Mouse (Mus musculus) gastrocnemius, adult 2 months (tissue): ENCODE results near the gene Spata31d1d. TPM values are rescaled to one million over a fixed set of nuclear protein-coding genes. Genes with fewer than 3 reads are reported as not detected.
"Not testable (repeated sequence)": the region's sequence is repeated elsewhere in the genome, so short reads cannot be mapped to it uniquely, and the experiment has no call there.

Source experiments
- DNase-seq: peaks from one replicate; pipeline ENCODE4 v3.0.0; 2022
- H3K27ac ChIP-seq: fragments of 200-600 bp; 2 replicates; pipeline ENCODE4 v1.8.1; 2022; ENCODE audit warnings: mild to moderate bottlenecking
- H3K4me3 ChIP-seq: fragments of 200-600 bp; 2 replicates; pipeline ENCODE4 v1.8.1; 2022; ENCODE audit warnings: mild to moderate bottlenecking, moderate library complexity
- CTCF ChIP-seq: fragments of 200-600 bp; IDR thresholded peaks from 2 replicates; pipeline ENCODE4 v1.8.1; 2022; ENCODE audit warnings: antibody characterized with exemption, mild to moderate bottlenecking, moderate library complexity
- intact Hi-C: fragments of 180-260 bp; cut with DNase I; formaldehyde crosslinking; loops from one replicate; pipeline ENCODE4 v1.15.1; 2025
- total RNA-seq, 2 experiments: library from RNA; stranded (reverse); gene quantifications; 2 replicates each; pipeline ENCODE4 v1.2.3; 2021

Gene Spata31d1d
- total RNA-seq, 2 experiments from 2014 or later, result not detected

GRCm38 (mm10) chr13:59719475-59719874 lies 12.1 kb downstream of the Spata31d1d start:
- H3K27ac ChIP-seq, result peak overlapping the region; percentile 38
- intact Hi-C loops, result no loop called here
- no peak overlapping the region for H3K4me3 ChIP-seq
- no peak for DNase-seq
- TF ChIP-seq CTCF, result no peak

- DNase-seq, intact Hi-C loops: not testable (repeated sequence)
- H3K27ac ChIP-seq, result peak overlapping the region; percentile 38
- 0 out of 2 replicates have a peak overlapping the region, but pooled peaks have one; percentile 32 for H3K4me3 ChIP-seq
These were observed 12.6 kb downstream of the Spata31d1d start for GRCm38 (mm10) chr13:59718857-59719440.

- intact Hi-C loops, result no loop called here
- no peak for DNase-seq
- no peak for TF ChIP-seq CTCF
- no peak overlapping the region for H3K4me3 ChIP-seq
- no peak overlapping the region for H3K27ac ChIP-seq
These were observed 17.8 kb downstream of the Spata31d1d start for GRCm38 (mm10) chr13:59713710-59714109.

- H3K4me3 ChIP-seq, H3K27ac ChIP-seq, intact Hi-C loops, DNase-seq: not testable (repeated sequence)
These were observed 19.6 kb downstream of the Spata31d1d start, which contains the start of gene Spata31d1b for GRCm38 (mm10) chr13:59711984-59712383. Spata31d1b (plus strand) TSS chr13:59712284.

- DNase-seq, result no peak
- TF ChIP-seq CTCF, result no peak
- intact Hi-C loops, result no loop called here
- H3K4me3 ChIP-seq, result no peak within 1 kb of the TSS
- H3K27ac ChIP-seq, result no peak within 1 kb of the TSS
These were observed 21.3 kb downstream of the Spata31d1d start, which contains the start of gene Spata31d1a for GRCm38 (mm10) chr13:59710230-59710629. Spata31d1a (minus strand) TSS chr13:59710330.

GRCm38 (mm10) chr13:59704562-59704961 lies 27.0 kb downstream of the Spata31d1d start:
- peak; percentile 22; the same call in 1 of the 2 replicates for TF ChIP-seq CTCF
- intact Hi-C loops, result no loop called here
- H3K27ac ChIP-seq, result no peak overlapping the region
- H3K4me3 ChIP-seq, result no peak overlapping the region
- DNase-seq, result no peak

GRCm38 (mm10) chr13:59703514-59703913 lies 28.0 kb downstream of the Spata31d1d start:
- no peak overlapping the region for H3K27ac ChIP-seq
- no peak overlapping the region for H3K4me3 ChIP-seq
- DNase-seq, result no peak
- intact Hi-C loops, result no loop called here
- TF ChIP-seq CTCF, result no peak

- H3K27ac ChIP-seq, intact Hi-C loops, DNase-seq, H3K4me3 ChIP-seq: not testable (repeated sequence)
These were observed 31.4 kb downstream of the Spata31d1d start for GRCm38 (mm10) chr13:59700137-59700536.

GRCm38 (mm10) chr13:59699131-59699530 lies 32.4 kb downstream of the Spata31d1d start:
- intact Hi-C loops, result no loop called here
- no peak overlapping the region for H3K27ac ChIP-seq
- no peak overlapping the region for H3K4me3 ChIP-seq
- no peak for TF ChIP-seq CTCF
- no peak for DNase-seq

GRCm38 (mm10) chr13:59695781-59696180 lies 35.8 kb downstream of the Spata31d1d start:
- TF ChIP-seq CTCF, result no peak
- Histone ChIP-seq H3K27ac (no peak overlapping the region), H3K4me3 (no peak overlapping the region)
- DNase-seq, result no peak
- intact Hi-C loops, result no loop called here

- Histone ChIP-seq H3K4me3 (no peak within 1 kb of the TSS), H3K27ac (no peak within 1 kb of the TSS)
- no peak for DNase-seq
- intact Hi-C loops, result no loop called here
- no peak for TF ChIP-seq CTCF
These were observed 37.5 kb downstream of the Spata31d1d start, which contains the start of gene 4921517D22Rik for GRCm38 (mm10) chr13:59694008-59694407. 4921517D22Rik (minus strand) TSS chr13:59694108.

- no peak for TF ChIP-seq CTCF
- Histone ChIP-seq H3K4me3 (no peak overlapping the region), H3K27ac (no peak overlapping the region)
- intact Hi-C loops, result no loop called here
- DNase-seq, result no peak
These were observed 40.1 kb downstream of the Spata31d1d start for GRCm38 (mm10) chr13:59691478-59691877.

- no peak for DNase-seq
- intact Hi-C loops, result no loop called here
These were observed 41.0 kb downstream of the Spata31d1d start for GRCm38 (mm10) chr13:59690576-59690975.

GRCm38 (mm10) chr13:59689843-59690242 lies 41.7 kb downstream of the Spata31d1d start:
- DNase-seq, result no peak
- H3K27ac ChIP-seq, result no peak overlapping the region
- no peak for TF ChIP-seq CTCF
- no peak overlapping the region for H3K4me3 ChIP-seq
- intact Hi-C loops, result no loop called here

More at GRCm38 (mm10) chr13:59690576-59690975, 41.0 kb downstream of the Spata31d1d start:
- Histone ChIP-seq H3K27ac (no peak overlapping the region), H3K4me3 (no peak overlapping the region)
- no peak for TF ChIP-seq CTCF
